Mouse (Mus musculus) forebrain, postnatal 0 days (tissue): Measurements from ENCODE around the gene Zfp420. TPM values are rescaled to one million over a fixed set of nuclear protein-coding genes. Genes with fewer than 3 reads are reported as not detected.

Source experiments
- ATAC-seq: fragments of 200-750 bp; cut with Nextera tagmentation; 2 replicates; pipeline ENCODE4 v1.8.0; 2017; ENCODE audit warnings: mild to moderate bottlenecking, moderate library complexity
- DNase-seq: peaks from one replicate; pipeline ENCODE4 v3.0.0-alpha.2; 2015
- H3K27ac ChIP-seq: fragments of 300-500 bp; sonication (generic); 2 replicates; pipeline ENCODE4 v1.5.1; 2014; ENCODE audit warnings: low read depth, mild to moderate bottlenecking, antibody characterized with exemption, low read length, moderate library complexity, mixed read lengths
- H3K27me3 ChIP-seq: fragments of 300-500 bp; sonication (generic); 2 replicates; pipeline ENCODE4 v1.6.1; 2014; ENCODE audit warnings: mild to moderate bottlenecking, low read length, mixed read lengths; ENCODE audit not compliant: insufficient read depth
- H3K36me3 ChIP-seq: fragments of 300-500 bp; sonication (generic); 2 replicates; pipeline ENCODE4 v1.6.1; 2014; ENCODE audit warnings: mild to moderate bottlenecking, moderate library complexity; ENCODE audit not compliant: insufficient read depth
- H3K4me1 ChIP-seq: fragments of 300-500 bp; sonication (generic); 2 replicates; pipeline ENCODE4 v1.6.1; 2014; ENCODE audit warnings: antibody characterized with exemption; ENCODE audit not compliant: insufficient read depth
- H3K4me2 ChIP-seq: fragments of 300-500 bp; sonication (generic); 2 replicates; pipeline ENCODE4 v1.6.1; 2014; ENCODE audit warnings: low read depth, mild to moderate bottlenecking, moderate library complexity
- H3K4me3 ChIP-seq: fragments of 300-500 bp; sonication (generic); 2 replicates; pipeline ENCODE4 v1.5.1; 2014; ENCODE audit warnings: low read depth, low read length, mixed read lengths
- H3K9ac ChIP-seq: fragments of 300-500 bp; sonication (generic); 2 replicates; pipeline ENCODE4 v1.6.1; 2014; ENCODE audit warnings: mild to moderate bottlenecking
- H3K9me3 ChIP-seq: fragments of 300-500 bp; sonication (generic); 2 replicates; pipeline ENCODE4 v1.6.1; 2016; ENCODE audit warnings: low read length
- CTCF ChIP-seq: sonication (generic); IDR thresholded peaks from 2 replicates; pipeline ENCODE4 v1.5.1; 2016; ENCODE audit warnings: antibody characterized with exemption, control low read depth, low read depth
- WGBS: fragments of 180-500 bp; shearing (Covaris S2); extraction: QIAGEN DNeasy Blood & Tissue Kit; methylation state at CpG from one replicate; pipeline ENCODE4 v1.1.7; 2014; 5-methylcytosine and 5-hydroxymethylcytosine counted together
- polyA plus RNA-seq: library from polyadenylated mRNA; unstranded; fragments of >200 nt; fragmentation: Nextera tagmentation; extraction: Ambion mirVana; gene quantifications from 2 replicates; pipeline ENCODE4 v1.2.1, GENCODE M21; 2015
- total RNA-seq: library from RNA; depleted of rRNA; stranded (reverse); fragments of >200 nt; gene quantifications from 2 replicates; pipeline ENCODE4 v1.2.3, GENCODE M21; 2014

The Zfp420 gene
- total and polyA plus RNA-seq, 2 experiments from 2014 or later, result 15.5 to 26.9 TPM

DNA sequence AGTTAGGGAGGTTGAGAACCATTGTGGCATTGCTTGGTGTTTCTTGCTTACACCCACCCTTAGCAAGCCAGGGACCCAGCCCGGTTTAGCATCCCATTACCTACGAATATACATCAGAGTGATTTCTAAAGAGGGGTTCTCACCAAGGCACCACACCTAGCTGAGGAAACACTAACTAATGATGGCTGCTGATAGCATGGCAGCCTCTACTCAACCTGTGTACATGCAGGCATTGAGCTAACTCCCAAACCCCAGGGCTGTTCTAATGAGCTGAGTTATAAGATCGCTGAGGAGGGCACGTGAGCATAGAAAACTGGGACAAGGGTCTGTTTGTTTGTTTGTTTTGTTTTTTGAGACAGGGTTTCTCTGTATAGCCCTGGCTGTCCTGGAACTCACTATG, 33.0 kb downstream of the Zfp420 start:
- Histone ChIP-seq H3K27me3 (no peaks in the 10 kb centered on the region), H3K4me3 (no peak overlapping the region), H3K4me1 (no peaks in the 10 kb centered on the region), H3K9ac (no peak overlapping the region), H3K9me3 (peaks cover 19% of the 10 kb centered on the region), H3K4me2 (no peak overlapping the region), H3K27ac (no peak overlapping the region), H3K36me3 (peaks cover 63% of the 10 kb centered on the region)
- 98% methylated on average over 4 of the region's 4 CpGs for WGBS
- DNase-seq (no peak), ATAC-seq (no peak)
- no peak for TF ChIP-seq CTCF

DNA sequence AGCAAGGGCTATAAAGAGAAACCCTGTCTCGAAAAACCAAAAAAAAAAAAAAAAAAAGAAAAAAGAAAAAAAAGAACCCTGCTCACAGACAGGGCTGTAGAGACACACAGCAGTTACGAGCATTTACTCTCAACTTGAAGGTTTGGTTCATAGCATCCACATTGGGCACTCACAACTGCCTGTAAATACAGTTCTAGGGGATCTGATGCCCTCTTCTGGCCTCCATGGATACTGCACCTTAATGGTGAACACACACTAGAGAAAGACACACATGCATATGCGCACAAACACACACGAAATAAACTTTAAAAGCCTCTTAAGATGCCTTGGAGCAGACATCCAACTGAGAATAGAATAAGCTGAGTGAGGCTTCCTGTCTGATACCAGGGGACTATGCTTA, 38.6 kb downstream of the Zfp420 start:
- 93% methylated on average over 4 of the region's 4 CpGs for whole genome bisulfite sequencing

DNA sequence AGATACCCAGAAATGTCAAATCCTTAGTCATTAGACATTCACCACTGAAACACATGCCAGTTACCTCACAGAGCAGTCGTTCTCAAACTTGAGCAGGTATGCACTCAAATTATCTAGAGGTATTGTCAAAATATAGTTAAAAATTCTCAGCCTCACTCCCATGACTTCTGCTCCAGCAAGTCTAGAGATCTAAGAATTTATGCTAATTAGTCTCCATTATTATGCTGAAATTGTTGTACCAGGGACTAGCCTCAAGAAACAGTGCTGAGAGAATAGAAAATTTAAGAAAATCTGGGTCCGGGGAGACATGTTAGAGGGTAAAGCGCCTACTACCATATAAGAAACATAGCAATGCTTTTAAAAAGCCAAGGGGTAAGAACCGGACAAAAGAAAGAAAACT, 44.3 kb downstream of the Zfp420 start:
- DNase-seq (no peak), ATAC-seq (no peak)
- Histone ChIP-seq H3K4me2 (no peak overlapping the region), H3K9me3 (no peaks in the 10 kb centered on the region), H3K27me3 (no peaks in the 10 kb centered on the region), H3K4me3 (no peak overlapping the region), H3K4me1 (peaks cover 6% of the 10 kb centered on the region; the same call in 1 of the 2 replicates), H3K9ac (no peak overlapping the region), H3K27ac (no peak overlapping the region), H3K36me3 (peaks cover 12% of the 10 kb centered on the region)
- no peak for TF ChIP-seq CTCF
- WGBS, result 92% methylated on average over 4 of the region's 4 CpGs

More for the DNA sequence above, 38.6 kb downstream of the Zfp420 start:
- peaks cover 59% of the 10 kb centered on the region for H3K36me3 ChIP-seq
- no peak for TF ChIP-seq CTCF
- no peak overlapping the region for H3K27ac ChIP-seq
- H3K4me2 ChIP-seq, result no peak overlapping the region
- ATAC-seq, result no peak
- no peak overlapping the region for H3K9ac ChIP-seq
- no peak overlapping the region for H3K4me3 ChIP-seq
- no peaks in the 10 kb centered on the region for H3K27me3 ChIP-seq
- DNase-seq, result no peak
- H3K9me3 ChIP-seq, result peaks cover 19% of the 10 kb centered on the region
- no peaks in the 10 kb centered on the region for H3K4me1 ChIP-seq

DNA sequence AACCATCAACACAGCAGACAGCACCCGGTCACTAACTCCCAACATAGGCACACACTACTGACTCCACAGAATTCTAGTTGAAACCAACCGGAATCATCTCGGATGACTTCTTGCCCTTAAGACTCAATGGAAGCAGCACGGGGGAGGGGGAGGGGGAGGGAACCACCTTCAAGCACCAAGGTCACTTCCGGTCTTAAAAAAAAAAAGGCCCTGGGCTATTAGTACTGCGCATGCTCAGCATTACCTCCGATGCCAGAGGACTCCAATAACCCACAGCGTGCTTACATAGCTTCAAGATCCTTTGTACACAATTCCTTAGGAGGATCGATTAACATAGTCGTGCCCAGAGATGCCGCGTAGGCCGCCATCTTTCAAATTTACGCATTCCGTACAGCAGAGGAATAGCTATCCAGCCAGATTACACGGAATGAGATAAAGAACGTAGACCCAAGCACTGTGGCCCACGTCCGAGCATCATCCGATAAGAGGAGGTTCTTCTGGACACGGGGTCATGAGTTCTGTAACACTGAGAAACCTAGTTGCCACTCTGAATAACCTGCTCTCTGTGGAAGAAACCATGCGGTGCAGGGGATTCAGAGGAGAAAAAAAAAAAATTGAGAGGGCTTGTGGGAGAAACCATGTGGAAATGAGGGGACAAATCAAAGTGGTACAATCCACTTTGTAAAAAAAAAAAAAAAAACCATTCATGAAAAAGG, 46.3 kb downstream of the Zfp420 start, which contains the start of gene Zfp27:
TSS of gene Zfp27 (minus strand) at position 607 of the 716 bp plus-strand sequence.
- peak within 1 kb of the TSS; percentile 63 for H3K4me2 ChIP-seq
- no peaks in the 10 kb centered on the region for H3K9me3 ChIP-seq
- H3K9ac ChIP-seq, result peak within 1 kb of the TSS; percentile 59
- peak within 1 kb of the TSS; percentile 94 for H3K27ac ChIP-seq
- no peaks in the 10 kb centered on the region for H3K27me3 ChIP-seq
- peak; percentile 95 for DNase-seq
- under 1% methylated on average over 22 of the region's 22 CpGs for WGBS
- 0 out of 2 replicates have a peak, but pooled peaks have one; percentile 2 for TF ChIP-seq CTCF
- H3K4me1 ChIP-seq, result peaks cover 6% of the 10 kb centered on the region; the same call in 1 of the 2 replicates
- H3K4me3 ChIP-seq, result peak within 1 kb of the TSS; percentile 43
- peak; percentile 91 for ATAC-seq
- H3K36me3 ChIP-seq, result peaks cover 4% of the 10 kb centered on the region; the same call in 1 of the 2 replicates

DNA sequence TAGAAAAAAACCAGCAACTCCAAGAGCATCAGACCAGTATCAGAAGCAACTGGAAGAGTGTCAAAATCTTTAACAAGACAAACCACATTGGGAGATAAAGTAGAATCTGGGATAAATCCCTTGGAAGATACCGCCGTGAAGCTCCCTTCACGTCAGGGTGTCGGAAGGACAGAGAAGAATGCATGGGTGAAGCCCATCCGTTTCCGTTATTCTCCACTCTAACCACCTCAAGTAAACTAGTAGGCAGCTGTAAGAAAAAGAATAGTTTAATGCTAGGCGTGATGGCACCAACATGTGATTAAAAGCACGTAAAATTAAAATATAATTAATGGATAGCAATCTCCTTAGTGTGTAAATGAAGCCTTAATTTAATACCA, 46.9 kb downstream of the Zfp420 start:
- TF ChIP-seq CTCF, result no peak
- Histone ChIP-seq H3K9me3 (no peaks in the 10 kb centered on the region), H3K36me3 (peaks cover 5% of the 10 kb centered on the region; the same call in 1 of the 2 replicates), H3K27me3 (no peaks in the 10 kb centered on the region), H3K4me1 (peaks cover 6% of the 10 kb centered on the region; the same call in 1 of the 2 replicates), H3K27ac (peak overlapping the region; percentile 94), H3K9ac (peak overlapping the region; percentile 59), H3K4me2 (peak overlapping the region; percentile 63), H3K4me3 (peak overlapping the region; percentile 43)
- no peak for DNase-seq
- 10% methylated on average over 8 of the region's 8 CpGs for WGBS
- peak; percentile 25; the same call in 1 of the 2 replicates for ATAC-seq

DNA sequence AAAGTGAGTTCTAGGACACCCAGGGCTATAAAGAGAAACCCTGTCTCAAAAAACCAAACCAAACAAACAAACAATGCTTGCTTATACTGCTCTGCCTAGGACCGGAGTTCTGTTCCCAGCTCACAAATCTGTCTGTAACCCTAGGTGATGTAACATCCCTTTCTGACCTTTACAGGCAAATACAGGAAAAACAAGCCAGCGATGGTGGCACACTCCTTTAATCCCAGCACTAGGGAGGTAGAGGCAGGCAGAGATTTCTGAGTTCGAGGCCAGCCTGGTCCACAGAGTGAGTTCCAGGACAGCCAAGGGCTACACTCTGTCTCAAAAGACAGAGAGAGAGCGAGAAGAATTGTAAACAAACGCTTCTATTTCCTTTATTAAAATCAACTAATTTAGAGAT, 47.4 kb downstream of the Zfp420 start:
- ATAC-seq, result no peak
- Histone ChIP-seq H3K4me3 (no peak overlapping the region; the same call in 1 of the 2 replicates), H3K4me1 (peaks cover 6% of the 10 kb centered on the region; the same call in 1 of the 2 replicates), H3K4me2 (peak overlapping the region; percentile 63), H3K27me3 (no peaks in the 10 kb centered on the region), H3K27ac (peak overlapping the region; percentile 94), H3K9ac (no peak overlapping the region), H3K9me3 (no peaks in the 10 kb centered on the region), H3K36me3 (peaks cover 9% of the 10 kb centered on the region)
- no peak for TF ChIP-seq CTCF
- DNase-seq, result no peak
- 93% methylated on average over 5 of the region's 5 CpGs for WGBS
